Mouse (Mus musculus) heart, embryonic 14.5 days (tissue): ENCODE data around the gene Scgb1b11. TPM values are rescaled to one million over a fixed set of nuclear protein-coding genes. Genes with fewer than 3 reads are reported as not detected.
"Not testable (repeated sequence)": the region's sequence is repeated elsewhere in the genome, so short reads cannot be mapped to it uniquely, and the experiment has no call there.

Source experiments
- ATAC-seq: fragments of 200-750 bp; cut with Nextera tagmentation; 2 replicates; pipeline ENCODE4 v1.8.0; 2017; ENCODE audit warnings: low read depth, moderate TSS enrichment; ENCODE audit not compliant: insufficient number of reproducible peaks, insufficient read depth, low FRiP score
- H3K27ac ChIP-seq, 2 experiments: fragments of 200-500 bp in 1 of 2; fragments of 300-500 bp in 1 of 2; sonication (generic) in 1 of 2; replicated peaks in 1 of 2; 2 replicates each; pipeline ENCODE4 v1.5.1; 2012 to 2014; ENCODE audit warnings: low read depth in 2 of 2, low read length in 2 of 2, control low read depth in 1 of 2, mild to moderate bottlenecking in 1 of 2, mixed read lengths in 1 of 2; ENCODE audit not compliant: control insufficient read depth in 1 of 2, insufficient read depth in 1 of 2
- H3K27me3 ChIP-seq: fragments of 300-500 bp; sonication (generic); 2 replicates; pipeline ENCODE4 v1.6.1; 2014; ENCODE audit warnings: mild to moderate bottlenecking, low read length, control low read depth; ENCODE audit not compliant: control insufficient read depth, insufficient read depth
- H3K36me3 ChIP-seq: fragments of 300-500 bp; sonication (generic); 2 replicates; pipeline ENCODE4 v1.6.1; 2014; ENCODE audit warnings: mild to moderate bottlenecking, control low read depth, low read length, mixed read lengths; ENCODE audit not compliant: control insufficient read depth, insufficient read depth
- H3K4me1 ChIP-seq, 2 experiments: fragments of 200-500 bp in 1 of 2; fragments of 300-500 bp in 1 of 2; sonication (generic) in 1 of 2; 2 replicates each; pipeline ENCODE4 v1.6.1; 2012 to 2014; ENCODE audit warnings: low read length in 2 of 2, control low read depth in 1 of 2, mixed read lengths in 1 of 2; ENCODE audit not compliant: control insufficient read depth in 2 of 2, insufficient read depth in 2 of 2
- H3K4me2 ChIP-seq: fragments of 300-500 bp; sonication (generic); 2 replicates; pipeline ENCODE4 v1.6.1; 2014; ENCODE audit warnings: mild to moderate bottlenecking, low read length
- H3K4me3 ChIP-seq, 2 experiments: fragments of 200-500 bp in 1 of 2; fragments of 300-500 bp in 1 of 2; sonication (generic) in 1 of 2; 2 replicates each; pipeline ENCODE4 v1.5.1; 2012 to 2014; ENCODE audit warnings: low read length in 2 of 2, mild to moderate bottlenecking in 2 of 2, control low read depth in 1 of 2, low read depth in 1 of 2, moderate library complexity in 1 of 2; ENCODE audit not compliant: control insufficient read depth in 1 of 2, insufficient read depth in 1 of 2
- H3K9ac ChIP-seq: fragments of 300-500 bp; sonication (generic); 2 replicates; pipeline ENCODE4 v1.6.1; 2014; ENCODE audit warnings: mild to moderate bottlenecking, low read length
- H3K9me3 ChIP-seq: fragments of 300-500 bp; sonication (generic); 2 replicates; pipeline ENCODE4 v1.6.1; 2016; ENCODE audit warnings: low read length, control low read depth; ENCODE audit not compliant: control insufficient read depth
- WGBS: fragments of 180-500 bp; shearing (Covaris S2); extraction: QIAGEN DNeasy Blood & Tissue Kit; methylation state at CpG from one replicate; pipeline ENCODE4 v1.1.7; 2014; 5-methylcytosine and 5-hydroxymethylcytosine counted together
- polyA plus RNA-seq: library from polyadenylated mRNA; unstranded; fragments of >200 nt; fragmentation: Nextera tagmentation; extraction: Ambion mirVana; gene quantifications from 2 replicates; pipeline ENCODE4 v1.2.1, GENCODE M21; 2014

Gene Scgb1b11
- not detected in 2 replicates for polyA plus RNA-seq

GRCm38 (mm10) chr7:32222540-32222939 is at the start of gene Scgb1b11:
Gene Scgb1b11 (plus strand): TSS chr7:32222840.
- not testable (repeated sequence) for ATAC-seq, H3K4me2 ChIP-seq, H3K4me3 ChIP-seq

GRCm38 (mm10) chr7:32211045-32211444 is 11.6 kb upstream of the Scgb1b11 start, which contains the start of gene Scgb2b11:
Gene Scgb2b11 (minus strand): TSS chr7:32211145.
- H3K4me1 ChIP-seq, H3K36me3 ChIP-seq, H3K9me3 ChIP-seq, ATAC-seq, H3K9ac ChIP-seq, H3K27ac ChIP-seq, H3K27me3 ChIP-seq, H3K4me2 ChIP-seq, H3K4me3 ChIP-seq: not testable (repeated sequence)
- 75% methylated on average over 2 of the region's 2 CpGs for WGBS

More at GRCm38 (mm10) chr7:32222540-32222939, at the start of gene Scgb1b11:
- H3K4me1 ChIP-seq, H3K9ac ChIP-seq, H3K27me3 ChIP-seq, H3K9me3 ChIP-seq, H3K36me3 ChIP-seq, H3K27ac ChIP-seq: not testable (repeated sequence)
- WGBS = no CpG with 5 or more reads among the region's 2 CpGs

Other genes starting within 250 kb of the Scgb1b11 start
- not detected in 2 replicates for gene Scgb1b10, start 122.0 kb upstream of the Scgb1b11 start, polyA plus RNA-seq
- gene Scgb2b11, start 11.7 kb upstream of the Scgb1b11 start, polyA plus RNA-seq = not detected in 2 replicates
- gene Scgb2b12, start 104.4 kb downstream of the Scgb1b11 start, polyA plus RNA-seq = not detected in 2 replicates
- gene Scgb1b12, start 111.3 kb downstream of the Scgb1b11 start, polyA plus RNA-seq = not detected in 2 replicates
- not detected in 2 replicates for gene Scgb1b29, start 218.7 kb downstream of the Scgb1b11 start, polyA plus RNA-seq